Mouse (Mus musculus): ENCODE results near the gene Rfx2. TPM values are rescaled to one million over a fixed set of nuclear protein-coding genes. Genes with fewer than 3 reads are reported as not detected.

The Rfx2 gene
- polyA plus RNA-seq, 1 experiment from 2014 or later = 6.3 TPM

- Histone ChIP-seq H3K4me1 (peaks cover 19% of the 10 kb centered on the region), H3K9me3 (no peaks in the 10 kb centered on the region), H3K4me2 (replicated peaks) (no peak overlapping the region), H3K27ac (replicated peaks) (no peak overlapping the region), H3K9ac (replicated peaks) (no peak overlapping the region), H3K36me3 (peaks cover 11% of the 10 kb centered on the region), H3K27me3 (peaks cover 12% of the 10 kb centered on the region), H3K4me3 (no peak overlapping the region)
- 100% methylated on average over 1 of the region's 1 CpGs for WGBS
- no peak for ATAC-seq (ENCODE audit: low FRiP score, low read depth)
Observed at GRCm38 (mm10) chr17:56805784-56806183, 25.0 kb downstream of the Rfx2 start.

GRCm38 (mm10) chr17:56804952-56805351 is 25.9 kb downstream of the Rfx2 start:
- no peak for ATAC-seq (ENCODE audit: low FRiP score, low read depth)
- WGBS = 89% methylated on average over 5 of the region's 5 CpGs

GRCm38 (mm10) chr17:56802065-56802464 is 28.7 kb downstream of the Rfx2 start:
- 82% methylated on average over 8 of the region's 8 CpGs for WGBS
- Histone ChIP-seq H3K27me3 (no peaks in the 10 kb centered on the region), H3K9me3 (no peaks in the 10 kb centered on the region), H3K4me3 (no peak overlapping the region), H3K4me1 (no peaks in the 10 kb centered on the region), H3K4me2 (replicated peaks) (no peak overlapping the region), H3K9ac (replicated peaks) (no peak overlapping the region), H3K27ac (replicated peaks) (no peak overlapping the region), H3K36me3 (peaks cover 15% of the 10 kb centered on the region)
- ATAC-seq (ENCODE audit: low FRiP score, low read depth) = no peak

More at GRCm38 (mm10) chr17:56804952-56805351, 25.9 kb downstream of the Rfx2 start:
- peaks cover 11% of the 10 kb centered on the region for H3K36me3 ChIP-seq
- H3K4me2 ChIP-seq (replicated peaks) = no peak overlapping the region
- no peak overlapping the region for H3K9ac ChIP-seq (replicated peaks)
- H3K27ac ChIP-seq (replicated peaks) = no peak overlapping the region
- peaks cover 10% of the 10 kb centered on the region for H3K4me1 ChIP-seq
- H3K4me3 ChIP-seq = no peak overlapping the region
- peaks cover 9% of the 10 kb centered on the region for H3K27me3 ChIP-seq
- H3K9me3 ChIP-seq = no peaks in the 10 kb centered on the region

GRCm38 (mm10) chr17:56799276-56799675 is 31.5 kb downstream of the Rfx2 start:
- no peaks in the 10 kb centered on the region for H3K4me1 ChIP-seq
- no peak overlapping the region for H3K27ac ChIP-seq (replicated peaks)
- no peak overlapping the region for H3K4me3 ChIP-seq
- WGBS = 90% methylated on average over 3 of the region's 3 CpGs
- peaks cover 15% of the 10 kb centered on the region for H3K36me3 ChIP-seq
- no peak for ATAC-seq (ENCODE audit: low FRiP score, low read depth)
- H3K9ac ChIP-seq (replicated peaks) = no peak overlapping the region
- no peak overlapping the region for H3K4me2 ChIP-seq (replicated peaks)
- no peaks in the 10 kb centered on the region for H3K27me3 ChIP-seq
- H3K9me3 ChIP-seq = no peaks in the 10 kb centered on the region

GRCm38 (mm10) chr17:56793614-56794319 is 37.0 kb downstream of the Rfx2 start:
- Histone ChIP-seq H3K9ac (replicated peaks) (no peak overlapping the region), H3K4me1 (no peaks in the 10 kb centered on the region), H3K9me3 (no peaks in the 10 kb centered on the region), H3K36me3 (no peaks in the 10 kb centered on the region), H3K27ac (replicated peaks) (no peak overlapping the region), H3K27me3 (no peaks in the 10 kb centered on the region), H3K4me2 (replicated peaks) (no peak overlapping the region), H3K4me3 (no peak overlapping the region)
- ATAC-seq (ENCODE audit: low FRiP score, low read depth) = no peak
- WGBS = 74% methylated on average over 6 of the region's 6 CpGs

GRCm38 (mm10) chr17:56792588-56792987 is 38.2 kb downstream of the Rfx2 start:
- no peak for ATAC-seq (ENCODE audit: low FRiP score, low read depth)
- no peaks in the 10 kb centered on the region for H3K36me3 ChIP-seq
- H3K9ac ChIP-seq (replicated peaks) = no peak overlapping the region
- H3K4me3 ChIP-seq = no peak overlapping the region
- no peaks in the 10 kb centered on the region for H3K27me3 ChIP-seq
- no peaks in the 10 kb centered on the region for H3K4me1 ChIP-seq
- no peak overlapping the region for H3K27ac ChIP-seq (replicated peaks)
- H3K9me3 ChIP-seq = no peaks in the 10 kb centered on the region
- H3K4me2 ChIP-seq (replicated peaks) = no peak overlapping the region
- 84% methylated on average over 3 of the region's 3 CpGs for WGBS

- Histone ChIP-seq H3K9ac (replicated peaks) (no peak overlapping the region), H3K9me3 (no peaks in the 10 kb centered on the region), H3K27me3 (no peaks in the 10 kb centered on the region), H3K4me2 (replicated peaks) (no peak overlapping the region), H3K27ac (replicated peaks) (no peak overlapping the region), H3K4me1 (no peaks in the 10 kb centered on the region), H3K36me3 (0 out of 2 replicates have a peak, but pooled peaks cover 5% of the 10 kb centered on the region), H3K4me3 (no peak overlapping the region)
- 88% methylated on average over 6 of the region's 6 CpGs for WGBS
- ATAC-seq (ENCODE audit: low FRiP score, low read depth) = no peak
Observed at GRCm38 (mm10) chr17:56789286-56789685, 41.5 kb downstream of the Rfx2 start.

GRCm38 (mm10) chr17:56788886-56789285 is 41.9 kb downstream of the Rfx2 start:
- no peak overlapping the region for H3K4me2 ChIP-seq (replicated peaks)
- 79% methylated on average over 3 of the region's 3 CpGs for WGBS
- H3K4me1 ChIP-seq = no peaks in the 10 kb centered on the region
- no peak overlapping the region for H3K9ac ChIP-seq (replicated peaks)
- H3K27me3 ChIP-seq = no peaks in the 10 kb centered on the region
- no peaks in the 10 kb centered on the region for H3K9me3 ChIP-seq
- H3K27ac ChIP-seq (replicated peaks) = no peak overlapping the region
- H3K4me3 ChIP-seq = no peak overlapping the region
- 0 out of 2 replicates have a peak, but pooled peaks cover 5% of the 10 kb centered on the region for H3K36me3 ChIP-seq
- no peak for ATAC-seq (ENCODE audit: low FRiP score, low read depth)

GRCm38 (mm10) chr17:56780291-56780978 is 50.4 kb downstream of the Rfx2 start:
- Histone ChIP-seq H3K27me3 (no peaks in the 10 kb centered on the region), H3K4me2 (replicated peaks) (no peak overlapping the region), H3K4me1 (peaks cover 4% of the 10 kb centered on the region; the same call in 1 of the 2 replicates), H3K9me3 (peaks cover 5% of the 10 kb centered on the region; the same call in 1 of the 2 replicates), H3K27ac (replicated peaks) (no peak overlapping the region), H3K9ac (replicated peaks) (no peak overlapping the region), H3K4me3 (no peak overlapping the region), H3K36me3 (peaks cover 24% of the 10 kb centered on the region)
- 83% methylated on average over 13 of the region's 13 CpGs for WGBS
- ATAC-seq (ENCODE audit: low FRiP score, low read depth) = no peak

- Histone ChIP-seq H3K9ac (replicated peaks) (no peak overlapping the region), H3K9me3 (peaks cover 5% of the 10 kb centered on the region; the same call in 1 of the 2 replicates), H3K36me3 (peaks cover 24% of the 10 kb centered on the region), H3K4me3 (no peak overlapping the region), H3K4me1 (peaks cover 4% of the 10 kb centered on the region; the same call in 1 of the 2 replicates), H3K27ac (replicated peaks) (peak overlapping the region; percentile 40), H3K27me3 (no peaks in the 10 kb centered on the region), H3K4me2 (replicated peaks) (no peak overlapping the region)
- WGBS = 33% methylated on average over 3 of the region's 3 CpGs
- peak; percentile 53; the same call in 1 of the 2 replicates for ATAC-seq (ENCODE audit: low FRiP score, low read depth)
Observed at GRCm38 (mm10) chr17:56778779-56779362, 51.9 kb downstream of the Rfx2 start.

- Histone ChIP-seq H3K27ac (replicated peaks) (no peak overlapping the region), H3K36me3 (peaks cover 21% of the 10 kb centered on the region)
- 90% methylated on average over 11 of the region's 11 CpGs for WGBS
Observed at GRCm38 (mm10) chr17:56777568-56777967, 53.2 kb downstream of the Rfx2 start.

GRCm38 (mm10) chr17:56769950-56770349 is 60.9 kb downstream of the Rfx2 start, which contains the start of gene Prr22:
TSS of gene Prr22 (plus strand) at chr17:56770250.
- H3K4me1 ChIP-seq = peaks cover 6% of the 10 kb centered on the region
- no peaks in the 10 kb centered on the region for H3K27me3 ChIP-seq
- ATAC-seq (ENCODE audit: low FRiP score, low read depth) = no peak
- WGBS = 94% methylated on average over 5 of the region's 5 CpGs
- peaks cover 49% of the 10 kb centered on the region for H3K36me3 ChIP-seq
- no peak within 1 kb of the TSS for H3K4me2 ChIP-seq (replicated peaks)
- no peak within 1 kb of the TSS for H3K27ac ChIP-seq (replicated peaks)
- no peaks in the 10 kb centered on the region for H3K9me3 ChIP-seq
- no peak within 1 kb of the TSS for H3K9ac ChIP-seq (replicated peaks)
- H3K4me3 ChIP-seq = no peak within 1 kb of the TSS

More at GRCm38 (mm10) chr17:56777568-56777967, 53.2 kb downstream of the Rfx2 start:
- Histone ChIP-seq H3K9me3 (peaks cover 5% of the 10 kb centered on the region; the same call in 1 of the 2 replicates), H3K27me3 (no peaks in the 10 kb centered on the region), H3K4me2 (replicated peaks) (no peak overlapping the region), H3K4me1 (peaks cover 4% of the 10 kb centered on the region; the same call in 1 of the 2 replicates), H3K9ac (replicated peaks) (no peak overlapping the region), H3K4me3 (no peak overlapping the region)
- ATAC-seq (ENCODE audit: low FRiP score, low read depth) = no peak

Data from midbrain, embryonic 12.5 days (tissue).